Mouse (Mus musculus) naive thymus-derived CD4-positive, alpha-beta T cell, adult 2 months (primary cell): ENCODE results near the gene Syn2.

ENCODE experiments used
- DNase-seq: peaks from one replicate; pipeline ENCODE4 v3.0.0-alpha.2; 2011; ENCODE audit warnings: low read depth

Gene Syn2

GRCm38 (mm10) chr6:115245500-115246058 is 110.9 kb downstream of the Syn2 start:
- no peak for DNase-seq

GRCm38 (mm10) chr6:115251531-115251985 is 116.9 kb downstream of the Syn2 start:
- no peak for DNase-seq

- no peak for DNase-seq
These were observed 117.6 kb downstream of the Syn2 start, which contains the start of gene Timp4 for GRCm38 (mm10) chr6:115252099-115252873. Timp4 (minus strand) TSS chr6:115252205.

- DNase-seq: no peak
These were observed 120.5 kb downstream of the Syn2 start for GRCm38 (mm10) chr6:115255171-115255570.

- DNase-seq: no peak
These were observed 125.8 kb downstream of the Syn2 start for GRCm38 (mm10) chr6:115260507-115260906.

GRCm38 (mm10) chr6:115266791-115267190 is 132.1 kb downstream of the Syn2 start:
- DNase-seq: no peak

GRCm38 (mm10) chr6:115267916-115268315 is 133.2 kb downstream of the Syn2 start:
- peak; percentile 25 for DNase-seq

GRCm38 (mm10) chr6:115268551-115269385 is 134.1 kb downstream of the Syn2 start:
- no peak for DNase-seq

- DNase-seq: no peak
These were observed 134.9 kb downstream of the Syn2 start for GRCm38 (mm10) chr6:115269561-115269960.

GRCm38 (mm10) chr6:115270085-115270484 is 135.4 kb downstream of the Syn2 start:
- no peak for DNase-seq

GRCm38 (mm10) chr6:115271326-115271725 is 136.6 kb downstream of the Syn2 start:
- no peak for DNase-seq

GRCm38 (mm10) chr6:115271866-115272271 is 137.2 kb downstream of the Syn2 start:
- DNase-seq: no peak

- DNase-seq: no peak
These were observed 138.6 kb downstream of the Syn2 start for GRCm38 (mm10) chr6:115273346-115273745.

- DNase-seq: no peak
These were observed 140.0 kb downstream of the Syn2 start for GRCm38 (mm10) chr6:115274705-115275104.

- DNase-seq: no peak
These were observed 140.6 kb downstream of the Syn2 start for GRCm38 (mm10) chr6:115275116-115275815.

GRCm38 (mm10) chr6:115278086-115278485 is 143.4 kb downstream of the Syn2 start:
- DNase-seq: no peak

- DNase-seq: no peak
These were observed 144.9 kb downstream of the Syn2 start for GRCm38 (mm10) chr6:115279639-115280038.

GRCm38 (mm10) chr6:115284153-115284552 is 149.5 kb downstream of the Syn2 start:
- no peak for DNase-seq

GRCm38 (mm10) chr6:115286441-115286840 is 151.7 kb downstream of the Syn2 start:
- no peak for DNase-seq

- DNase-seq: no peak
These were observed 153.5 kb downstream of the Syn2 start for GRCm38 (mm10) chr6:115288223-115288622.

- DNase-seq: no peak
These were observed 155.9 kb downstream of the Syn2 start for GRCm38 (mm10) chr6:115290561-115290960.

GRCm38 (mm10) chr6:115291068-115291467 is 156.4 kb downstream of the Syn2 start:
- no peak for DNase-seq
